Comparison of ENCODE assay signal across 8 mouse cellular contexts in genomic region chr3:121427520-121427908, GRCm38 (mm10). TPM values are rescaled to one million over a fixed set of nuclear protein-coding genes. Genes with fewer than 3 reads are reported as not detected.
A peak's percentile ranks its signal among the peaks of the same experiment; 100 is the strongest.
DNase-seq lines count a peak whose midpoint lies in the region; ATAC-seq lines count a peak whose summit lies in the region.

No protein-coding gene starts in this region.

- ATAC-seq in intestine, embryonic 14.5 days (replicated peaks; ENCODE audit: low FRiP score, low TSS enrichment, low read depth) = peak; percentile 70
- ATAC-seq in megakaryocyte, adult 5-6 weeks (ENCODE audit: poor library complexity, severe bottlenecking) = 0 out of 2 replicates have a peak, but pooled peaks have one; percentile 1
- no peak for ATAC-seq in megakaryocyte-erythroid progenitor cell, adult 5-6 weeks (replicated peaks; ENCODE audit: low FRiP score, low TSS enrichment, poor library complexity, severe bottlenecking)

- H3K4me1 ChIP-seq in intestine, embryonic 14.5 days (replicated peaks; ENCODE audit: control insufficient read depth, insufficient read depth, low read length) = peaks cover 39% of the 10 kb centered on the region

- peak overlapping the region; percentile 99 for H3K27ac ChIP-seq in intestine, embryonic 14.5 days (ENCODE audit: low read depth)

- WGBS in intestine, embryonic 14.5 days = under 1% methylated on average over 13 of the region's 13 CpGs

- peak; percentile 82 for DNase-seq in adrenal gland, adult 2 months
- DNase-seq in embryo, embryonic 10 days (ENCODE audit: low spot score) = peak; percentile 92
- peak; percentile 70 for DNase-seq in gastrocnemius, postnatal 14 days
- DNase-seq in intestine, embryonic 14.5 days (ENCODE audit: low spot score) = peak; percentile 89
- DNase-seq in left cerebral cortex, postnatal 10 days (ENCODE audit: extremely low spot score in 1 of 2, low spot score in 2 of 2) = peak; percentile 62 to 85
- peak; percentile 16 to 37 for DNase-seq in right cerebral cortex, postnatal 36 days (ENCODE audit: low spot score in 2 of 2)

- H3K9ac ChIP-seq in intestine, embryonic 14.5 days (ENCODE audit: low read length) = peak overlapping the region; percentile 98

- H3K36me3 ChIP-seq in intestine, embryonic 14.5 days (ENCODE audit: control insufficient read depth, insufficient read depth, low read length) = no peaks in the 10 kb centered on the region

- intact Hi-C loops in gastrocnemius, postnatal 14 days (cut with DNase I; ENCODE audit: low total_unique reads) = loop anchor here (5.0 kb wide), 1 partner anchor 70 kb away; no protein-coding TSS in a partner anchor
- intact Hi-C loops in left cerebral cortex, postnatal 10 days (cut with DNase I) = loop anchor here (5.0 to 10.0 kb wide), 2 partner anchors 120 to 253 kb away; partner anchors contain the start of gene Rwdd3

- H3K9me3 ChIP-seq in intestine, embryonic 14.5 days (ENCODE audit: control insufficient read depth, low read length) = no peaks in the 10 kb centered on the region

- peak overlapping the region; percentile 85 for H3K4me2 ChIP-seq in intestine, embryonic 14.5 days (ENCODE audit: low read length)

- H3K27me3 ChIP-seq in intestine, embryonic 14.5 days (replicated peaks; ENCODE audit: control insufficient read depth, insufficient read depth, low read length) = no peaks in the 10 kb centered on the region

- H3K4me3 ChIP-seq in intestine, embryonic 14.5 days (ENCODE audit: low read depth, low read length) = peak overlapping the region; percentile 92

RNA-seq across cellular contexts. Expression of gene Cnn3, which starts 1.2 kb away (rescaled TPM):
- 100 to 1,000 TPM; 282 to 367 TPM for total RNA-seq in adrenal gland, adult 2 months (2021)
- 182 and 197 TPM in 2 replicates for polyA plus RNA-seq in adrenal gland, adult 2 months (2012; rRNA removed)
- 10 to 100 TPM; 54.0 to 64.5 TPM for total RNA-seq in gastrocnemius, postnatal 14 days (2021)
- 567 and 699 TPM in 2 replicates for polyA plus RNA-seq in intestine, embryonic 14.5 days (2014; fragmentation: Nextera tagmentation; extraction: Ambion mirVana)
- total RNA-seq in left cerebral cortex, postnatal 10 days (2021) = 10 to 100 TPM; 67.4 to 70.1 TPM
- total RNA-seq in megakaryocyte, adult 5-6 weeks (2015) = 14.5 and 19.5 TPM in 2 replicates
- total RNA-seq in megakaryocyte, adult 5-6 weeks (2017) = 11.3 and 13.3 TPM in 2 replicates
- total RNA-seq in megakaryocyte-erythroid progenitor cell, adult 5-6 weeks (2014; fragmentation: Nextera tagmentation) = 29.9 and 35.0 TPM in 2 replicates
- 25.8 and 27.0 TPM in 2 replicates for total RNA-seq in megakaryocyte-erythroid progenitor cell, adult 5-6 weeks (2017)

Comparison
In these comparisons a context has a peak if more than half of its experiments do, and no peak if none do; other contexts are left out.
1. DNase-seq: peak in every context shown above with its lines; median percentile 92 in embryo, embryonic 10 days; 89 in intestine, embryonic 14.5 days; 82 in adrenal gland, adult 2 months; 74 in left cerebral cortex, postnatal 10 days; 70 in gastrocnemius, postnatal 14 days; 26 in right cerebral cortex, postnatal 36 days.